Mouse (Mus musculus) E14TG2a.4 (cell line): Measurements from ENCODE around the gene Col6a1.

Source experiments
- CTCF ChIP-seq: conservative IDR thresholded peaks from 2 replicates; pipeline ENCODE4 v1.5.1; 2014; ENCODE audit warnings: low read length
- NANOG ChIP-seq: IDR thresholded peaks from 2 replicates; pipeline ENCODE4 v1.6.1; 2014; ENCODE audit warnings: borderline replicate concordance, low read length, mixed read lengths

- TF ChIP-seq CTCF (no peak), NANOG (no peak)
Observed at GRCm38 (mm10) chr10:76701446-76701845, 24.5 kb downstream of the Col6a1 start.
